Mouse (Mus musculus) E14TG2a.4 (cell line): ENCODE results near the gene Aldh3b1.

Experiments used
- CTCF ChIP-seq: conservative IDR thresholded peaks from 2 replicates; pipeline ENCODE4 v1.5.1; 2014; ENCODE audit warnings: low read length
- NANOG ChIP-seq: IDR thresholded peaks from 2 replicates; pipeline ENCODE4 v1.6.1; 2014; ENCODE audit warnings: borderline replicate concordance, low read length, mixed read lengths
- POU5F1 ChIP-seq: IDR thresholded peaks from 2 replicates; pipeline ENCODE4 v1.6.1; 2014; ENCODE audit warnings: low read length, borderline replicate concordance

- no peak for TF ChIP-seq CTCF
- TF ChIP-seq POU5F1 = no peak
- TF ChIP-seq NANOG = no peak
Observed at GRCm38 (mm10) chr19:3882214-3882613, 47.4 kb downstream of the Aldh3b1 start.
